Mouse (Mus musculus) central nervous system, embryonic 14 days (tissue): ENCODE results near the gene Sh2b1. TPM values are rescaled to one million over a fixed set of nuclear protein-coding genes. Genes with fewer than 3 reads are reported as not detected.

Experiments used
- polyA plus RNA-seq: library from polyadenylated mRNA; depleted of rRNA; stranded (reverse); fragments of >200 nt; gene quantifications from 2 replicates; pipeline ENCODE4 v1.2.3, GENCODE M21; 2012; rRNA removed

Gene Sh2b1
- 84.3 and 86.1 TPM in 2 replicates for polyA plus RNA-seq

DNA sequence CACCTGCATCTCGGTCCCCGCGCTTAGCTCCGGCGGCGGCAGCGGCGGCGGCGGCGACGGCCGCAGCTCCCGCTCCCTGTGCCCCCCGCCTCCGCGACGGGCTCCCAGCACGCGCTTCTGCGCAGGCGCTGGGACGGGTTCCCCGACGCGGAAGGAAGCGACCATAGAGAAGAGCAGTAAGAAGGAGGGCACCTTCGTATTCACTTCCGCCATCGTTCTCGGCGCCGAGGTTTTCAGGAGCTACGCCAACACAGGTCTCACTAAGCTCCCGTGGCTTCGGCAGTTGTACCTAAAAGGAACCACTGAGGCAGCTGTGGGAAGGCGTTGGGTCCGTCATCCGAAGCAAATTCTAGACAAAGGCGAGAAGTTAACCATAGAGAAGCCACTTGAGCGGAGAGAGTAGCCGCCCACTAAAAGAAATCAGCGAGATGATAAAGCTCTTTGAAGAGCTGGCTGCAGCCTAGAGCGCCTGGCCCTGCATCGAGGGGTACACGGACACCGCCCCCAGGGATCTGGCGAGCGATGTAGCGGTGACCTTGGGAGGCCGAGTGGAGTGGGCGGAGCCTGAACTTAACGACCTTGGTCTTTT, at the start of gene Sh2b1:
TSS of gene Sh2b1 (minus strand) at position 432 of the 589 bp plus-strand sequence.

DNA sequence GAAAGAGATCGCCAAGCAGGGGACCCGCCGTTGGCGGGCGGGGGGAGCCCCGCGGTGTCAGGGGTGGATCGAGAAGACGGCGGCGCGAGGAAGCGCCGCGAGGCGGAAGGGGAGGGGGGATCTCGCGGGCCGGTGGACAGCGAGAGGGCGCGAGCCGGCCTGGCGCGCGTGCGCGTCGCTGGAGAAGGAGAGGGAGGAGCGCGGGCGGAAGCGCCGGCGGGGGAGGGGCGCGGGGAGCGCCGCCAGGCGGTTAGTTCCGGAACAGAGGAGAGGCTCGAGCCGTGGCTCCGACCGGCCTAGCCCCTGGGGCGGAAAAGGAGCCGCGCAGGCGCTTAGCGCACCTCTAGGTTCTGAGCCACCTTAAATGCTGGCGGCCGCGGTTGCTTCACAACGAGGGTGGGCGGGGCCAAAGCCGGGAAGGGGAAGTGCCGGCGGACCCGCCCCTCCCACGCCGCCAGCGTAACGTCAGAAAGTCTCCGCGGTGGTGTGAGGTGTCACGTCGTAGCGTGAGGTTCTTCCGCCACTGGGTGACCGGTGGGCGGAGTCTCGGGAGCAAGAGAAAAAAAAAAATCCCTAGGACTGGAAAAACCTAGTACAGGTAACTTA, 28.2 kb upstream of the Sh2b1 start, which contains the start of gene Atxn2l:
TSS of gene Atxn2l (minus strand) at position 165 of the 606 bp plus-strand sequence.

DNA sequence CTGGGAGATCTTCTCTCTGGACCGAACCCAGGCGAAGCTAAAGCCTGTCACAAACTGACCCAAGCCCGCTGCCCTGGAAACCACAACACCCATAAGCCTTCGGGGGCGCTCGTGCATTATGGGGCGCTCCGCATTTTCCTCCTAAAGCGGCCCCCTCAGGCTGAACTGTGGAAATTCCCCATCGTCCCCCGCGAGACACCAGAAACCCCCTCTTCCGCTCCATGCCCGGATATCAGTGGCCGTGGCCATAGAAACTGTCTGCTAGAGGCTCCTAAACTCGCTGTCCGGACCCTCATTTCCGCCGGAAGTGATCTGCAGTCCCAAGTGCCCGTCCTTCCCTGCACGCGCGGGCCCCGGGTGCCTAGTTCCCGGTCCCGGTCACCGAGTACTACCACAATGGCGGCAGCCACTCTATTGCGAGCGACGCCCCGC, 11.8 kb upstream of the Sh2b1 start, which contains the start of gene Tufm:
TSS of gene Tufm (plus strand) at position 310 of the 432 bp plus-strand sequence.

DNA sequence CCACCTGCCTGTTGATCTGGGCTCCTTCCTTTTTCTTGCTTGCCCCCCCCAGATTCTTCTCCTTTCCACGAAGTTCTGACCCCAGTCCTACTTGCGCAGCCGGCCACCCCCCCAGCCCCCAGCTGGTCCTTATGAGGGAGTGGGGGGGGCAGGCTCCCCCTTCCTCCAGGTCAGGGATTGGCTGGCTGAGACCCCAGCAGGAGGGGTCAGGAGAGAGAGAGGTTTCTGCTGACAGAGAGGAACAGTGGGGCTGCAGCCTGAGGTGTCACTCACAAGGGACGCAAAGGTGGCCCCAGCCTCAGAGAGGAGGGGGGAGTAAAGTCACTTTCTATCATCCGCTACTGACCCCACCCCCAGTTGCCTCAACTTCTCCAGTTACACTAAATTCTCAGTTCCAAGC, 12.2 kb downstream of the Sh2b1 start, which contains the start of gene Atp2a1:
TSS of gene Atp2a1 (minus strand) at position 105 of the 400 bp plus-strand sequence.

DNA sequence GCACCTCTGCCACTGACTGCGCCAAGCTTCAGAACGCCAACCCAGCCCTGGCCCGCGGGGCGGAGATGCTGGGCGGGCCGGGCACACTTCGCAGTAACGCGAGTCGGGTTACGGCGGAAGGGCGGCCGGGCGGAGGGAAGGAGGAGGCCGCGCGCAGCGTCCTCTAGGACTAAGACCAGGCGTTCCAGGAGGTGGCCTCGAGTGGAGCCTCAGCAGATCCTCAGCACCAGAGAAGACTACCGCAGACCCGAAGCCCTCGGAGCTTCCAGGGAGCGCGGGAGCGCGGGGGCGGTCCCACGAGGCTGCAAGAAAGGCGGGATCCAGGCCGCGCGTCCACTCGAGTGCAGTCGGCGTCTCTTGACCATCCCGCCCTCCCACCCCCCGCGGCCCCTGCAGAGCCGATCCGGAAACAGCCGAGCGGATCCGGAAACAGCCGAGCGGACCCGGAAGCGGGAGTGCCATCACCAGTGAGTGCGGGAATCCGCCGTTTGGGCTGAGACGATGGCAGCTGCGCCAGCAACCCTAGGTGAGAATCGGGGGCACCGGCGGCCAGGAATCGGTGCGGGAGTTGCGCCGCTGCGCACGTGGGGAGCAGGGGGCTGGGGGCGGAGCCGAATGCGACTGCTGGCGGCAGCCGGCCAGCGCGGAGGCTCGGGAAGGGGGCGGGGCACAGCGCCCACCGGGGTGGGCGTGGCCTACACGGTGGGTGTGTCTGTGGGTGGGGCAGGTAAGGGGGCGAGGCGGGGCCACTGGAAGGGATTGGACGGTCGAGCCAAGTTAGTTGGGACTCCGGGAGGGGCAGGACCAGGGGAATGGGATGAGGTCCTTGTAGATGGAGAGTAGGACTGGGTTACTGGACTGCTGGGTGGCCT, 46.4 kb downstream of the Sh2b1 start, which contains the start of gene Rabep2:
TSS of gene Rabep2 (plus strand) at position 129 of the 872 bp plus-strand sequence.

Other genes starting within 250 kb of the Sh2b1 start
- 308 and 368 TPM in 2 replicates for gene Sbk1, start 202.8 kb downstream of the Sh2b1 start, polyA plus RNA-seq
- gene Lat, start 105.9 kb downstream of the Sh2b1 start, polyA plus RNA-seq, result 2.3 and 3.1 TPM in 2 replicates
- gene Spns1, start 98.0 kb downstream of the Sh2b1 start, polyA plus RNA-seq, result 169 and 177 TPM in 2 replicates
- 12.3 and 14.0 TPM in 2 replicates for gene Nfatc2ip, start 78.7 kb downstream of the Sh2b1 start, polyA plus RNA-seq
- gene Cd19, start 60.5 kb downstream of the Sh2b1 start, polyA plus RNA-seq, result 0.06 and 0.09 TPM in 2 replicates
- gene Rabep2, start 46.7 kb downstream of the Sh2b1 start, polyA plus RNA-seq, result 25.2 and 30.6 TPM in 2 replicates
- 0.54 and 17.8 TPM in 2 replicates for gene Atp2a1, start 12.3 kb downstream of the Sh2b1 start, polyA plus RNA-seq
- gene Tufm, start 11.9 kb upstream of the Sh2b1 start, polyA plus RNA-seq, result 113 and 115 TPM in 2 replicates
- 171 and 200 TPM in 2 replicates for gene Atxn2l, start 28.0 kb upstream of the Sh2b1 start, polyA plus RNA-seq
- 129 and 135 TPM in 2 replicates for gene Eif3c, start 91.0 kb upstream of the Sh2b1 start, polyA plus RNA-seq
- 0.49 and 0.66 TPM in 2 replicates for gene Apobr, start 109.5 kb upstream of the Sh2b1 start, polyA plus RNA-seq
- 49.6 and 55.6 TPM in 2 replicates for gene Cln3, start 110.4 kb upstream of the Sh2b1 start, polyA plus RNA-seq
- gene Il27, start 119.5 kb upstream of the Sh2b1 start, polyA plus RNA-seq, result 0.11 TPM in 1 of 2 replicates, not detected in the other
- 7.5 and 10.1 TPM in 2 replicates for gene Nupr1, start 155.4 kb upstream of the Sh2b1 start, polyA plus RNA-seq
- gene Sgf29, start 173.9 kb upstream of the Sh2b1 start, polyA plus RNA-seq, result 57.0 and 60.0 TPM in 2 replicates
- gene Sult1a1, start 201.0 kb upstream of the Sh2b1 start, polyA plus RNA-seq, result 2.0 and 3.4 TPM in 2 replicates
- 60.3 and 69.1 TPM in 2 replicates for gene Bola2, start 220.0 kb upstream of the Sh2b1 start, polyA plus RNA-seq
- 43.9 and 47.4 TPM in 2 replicates for gene Slx1b, start 220.4 kb upstream of the Sh2b1 start, polyA plus RNA-seq
- 87.6 and 91.0 TPM in 2 replicates for gene Coro1a, start 232.4 kb upstream of the Sh2b1 start, polyA plus RNA-seq